Mouse (Mus musculus): ENCODE results near the gene Impg2. TPM values are rescaled to one million over a fixed set of nuclear protein-coding genes. Genes with fewer than 3 reads are reported as not detected.

The Impg2 gene
- polyA plus RNA-seq, 1 experiment from 2014 or later = 0.26 TPM

- no peak for ATAC-seq (ENCODE audit: low FRiP score, low read depth)
- Histone ChIP-seq H3K4me2 (no peak overlapping the region), H3K9ac (no peak overlapping the region), H3K36me3 (no peaks in the 10 kb centered on the region), H3K27me3 (no peaks in the 10 kb centered on the region), H3K4me3 (no peak overlapping the region), H3K4me1 (replicated peaks) (no peaks in the 10 kb centered on the region), H3K9me3 (no peaks in the 10 kb centered on the region), H3K27ac (replicated peaks) (no peak overlapping the region)
- WGBS = 87% methylated on average over 9 of the region's 9 CpGs
These were observed 74.9 kb downstream of the Impg2 start for GRCm38 (mm10) chr16:56279060-56279459.

- no peaks in the 10 kb centered on the region for H3K27me3 ChIP-seq
- ATAC-seq (ENCODE audit: low FRiP score, low read depth) = no peak
- H3K4me2 ChIP-seq = no peak overlapping the region
- no peaks in the 10 kb centered on the region for H3K9me3 ChIP-seq
- no peak overlapping the region for H3K27ac ChIP-seq (replicated peaks)
- no peaks in the 10 kb centered on the region for H3K4me1 ChIP-seq (replicated peaks)
- no peaks in the 10 kb centered on the region for H3K36me3 ChIP-seq
- H3K4me3 ChIP-seq = no peak overlapping the region
- no peak overlapping the region for H3K9ac ChIP-seq
These were observed 75.6 kb downstream of the Impg2 start for GRCm38 (mm10) chr16:56279752-56280151.

GRCm38 (mm10) chr16:56281336-56281735 is 77.2 kb downstream of the Impg2 start:
- no peak for ATAC-seq (ENCODE audit: low FRiP score, low read depth)
- H3K4me3 ChIP-seq = no peak overlapping the region
- H3K9ac ChIP-seq = no peak overlapping the region
- no peak overlapping the region for H3K4me2 ChIP-seq
- no peaks in the 10 kb centered on the region for H3K36me3 ChIP-seq
- H3K4me1 ChIP-seq (replicated peaks) = no peaks in the 10 kb centered on the region
- 91% methylated on average over 4 of the region's 4 CpGs for WGBS
- no peaks in the 10 kb centered on the region for H3K27me3 ChIP-seq
- no peaks in the 10 kb centered on the region for H3K9me3 ChIP-seq
- H3K27ac ChIP-seq (replicated peaks) = no peak overlapping the region

GRCm38 (mm10) chr16:56283330-56283729 is 79.2 kb downstream of the Impg2 start:
- Histone ChIP-seq H3K27me3 (no peaks in the 10 kb centered on the region), H3K9ac (no peak overlapping the region), H3K36me3 (no peaks in the 10 kb centered on the region), H3K27ac (replicated peaks) (no peak overlapping the region), H3K4me2 (no peak overlapping the region), H3K4me3 (no peak overlapping the region), H3K9me3 (no peaks in the 10 kb centered on the region), H3K4me1 (replicated peaks) (no peaks in the 10 kb centered on the region)
- no peak for ATAC-seq (ENCODE audit: low FRiP score, low read depth)
- 90% methylated on average over 1 of the region's 1 CpGs for WGBS

GRCm38 (mm10) chr16:56283873-56284272 is 79.8 kb downstream of the Impg2 start:
- Histone ChIP-seq H3K9ac (no peak overlapping the region), H3K4me3 (no peak overlapping the region), H3K27ac (replicated peaks) (no peak overlapping the region), H3K9me3 (no peaks in the 10 kb centered on the region), H3K27me3 (no peaks in the 10 kb centered on the region), H3K4me1 (replicated peaks) (no peaks in the 10 kb centered on the region), H3K4me2 (no peak overlapping the region), H3K36me3 (no peaks in the 10 kb centered on the region)
- no peak for ATAC-seq (ENCODE audit: low FRiP score, low read depth)
- 90% methylated on average over 1 of the region's 1 CpGs for WGBS

- H3K27me3 ChIP-seq = no peaks in the 10 kb centered on the region
- H3K9me3 ChIP-seq = no peaks in the 10 kb centered on the region
- no peaks in the 10 kb centered on the region for H3K4me1 ChIP-seq (replicated peaks)
- H3K27ac ChIP-seq (replicated peaks) = no peak overlapping the region
- H3K36me3 ChIP-seq = no peaks in the 10 kb centered on the region
- no peak for ATAC-seq (ENCODE audit: low FRiP score, low read depth)
- H3K9ac ChIP-seq = no peak overlapping the region
- 78% methylated on average over 5 of the region's 5 CpGs for WGBS
- no peak overlapping the region for H3K4me3 ChIP-seq
- H3K4me2 ChIP-seq = no peak overlapping the region
These were observed 82.0 kb downstream of the Impg2 start for GRCm38 (mm10) chr16:56286076-56286475.

- 99% methylated on average over 2 of the region's 2 CpGs for WGBS
- Histone ChIP-seq H3K4me3 (no peak overlapping the region), H3K4me2 (no peak overlapping the region), H3K9me3 (no peaks in the 10 kb centered on the region), H3K27me3 (no peaks in the 10 kb centered on the region), H3K9ac (no peak overlapping the region), H3K27ac (replicated peaks) (no peak overlapping the region), H3K36me3 (no peaks in the 10 kb centered on the region), H3K4me1 (replicated peaks) (no peaks in the 10 kb centered on the region)
- no peak for ATAC-seq (ENCODE audit: low FRiP score, low read depth)
These were observed 82.9 kb downstream of the Impg2 start for GRCm38 (mm10) chr16:56286977-56287376.

GRCm38 (mm10) chr16:56294887-56295286 is 90.8 kb downstream of the Impg2 start:
- H3K27ac ChIP-seq (replicated peaks) = no peak overlapping the region
- WGBS = 46% methylated on average over 1 of the region's 1 CpGs
- no peaks in the 10 kb centered on the region for H3K36me3 ChIP-seq
- no peak for ATAC-seq (ENCODE audit: low FRiP score, low read depth)
- no peak overlapping the region for H3K4me2 ChIP-seq
- H3K9me3 ChIP-seq = no peaks in the 10 kb centered on the region
- no peaks in the 10 kb centered on the region for H3K4me1 ChIP-seq (replicated peaks)
- H3K9ac ChIP-seq = no peak overlapping the region
- no peaks in the 10 kb centered on the region for H3K27me3 ChIP-seq
- H3K4me3 ChIP-seq = no peak overlapping the region

GRCm38 (mm10) chr16:56295888-56296648 is 92.0 kb downstream of the Impg2 start:
- no peaks in the 10 kb centered on the region for H3K27me3 ChIP-seq
- no peaks in the 10 kb centered on the region for H3K9me3 ChIP-seq
- no peaks in the 10 kb centered on the region for H3K4me1 ChIP-seq (replicated peaks)
- no peaks in the 10 kb centered on the region for H3K36me3 ChIP-seq
- no peak overlapping the region for H3K9ac ChIP-seq
- peak; percentile 87 for ATAC-seq (ENCODE audit: low FRiP score, low read depth)
- H3K27ac ChIP-seq (replicated peaks) = no peak overlapping the region
- WGBS = 78% methylated on average over 3 of the region's 3 CpGs
- H3K4me2 ChIP-seq = no peak overlapping the region
- H3K4me3 ChIP-seq = no peak overlapping the region

GRCm38 (mm10) chr16:56298248-56298647 is 94.1 kb downstream of the Impg2 start:
- WGBS = 87% methylated on average over 6 of the region's 6 CpGs
- no peak for ATAC-seq (ENCODE audit: low FRiP score, low read depth)
- no peaks in the 10 kb centered on the region for H3K27me3 ChIP-seq
- H3K4me3 ChIP-seq = no peak overlapping the region
- no peaks in the 10 kb centered on the region for H3K9me3 ChIP-seq
- H3K4me1 ChIP-seq (replicated peaks) = no peaks in the 10 kb centered on the region
- no peak overlapping the region for H3K4me2 ChIP-seq
- H3K36me3 ChIP-seq = no peaks in the 10 kb centered on the region
- H3K27ac ChIP-seq (replicated peaks) = no peak overlapping the region
- H3K9ac ChIP-seq = no peak overlapping the region

- H3K4me3 ChIP-seq = no peak overlapping the region
- H3K9me3 ChIP-seq = no peaks in the 10 kb centered on the region
- H3K36me3 ChIP-seq = no peaks in the 10 kb centered on the region
- ATAC-seq (ENCODE audit: low FRiP score, low read depth) = no peak
- H3K27ac ChIP-seq (replicated peaks) = no peak overlapping the region
- H3K4me2 ChIP-seq = no peak overlapping the region
- no peaks in the 10 kb centered on the region for H3K4me1 ChIP-seq (replicated peaks)
- no peak overlapping the region for H3K9ac ChIP-seq
- H3K27me3 ChIP-seq = no peaks in the 10 kb centered on the region
- WGBS = 85% methylated on average over 2 of the region's 2 CpGs
These were observed 94.7 kb downstream of the Impg2 start for GRCm38 (mm10) chr16:56298836-56299235.

GRCm38 (mm10) chr16:56302996-56303395 is 98.9 kb downstream of the Impg2 start:
- no peaks in the 10 kb centered on the region for H3K4me1 ChIP-seq (replicated peaks)
- H3K4me3 ChIP-seq = no peak overlapping the region
- no peak overlapping the region for H3K4me2 ChIP-seq
- no peaks in the 10 kb centered on the region for H3K36me3 ChIP-seq
- H3K27ac ChIP-seq (replicated peaks) = no peak overlapping the region
- H3K9me3 ChIP-seq = no peaks in the 10 kb centered on the region
- no peak for ATAC-seq (ENCODE audit: low FRiP score, low read depth)
- WGBS = 83% methylated on average over 4 of the region's 4 CpGs
- no peaks in the 10 kb centered on the region for H3K27me3 ChIP-seq
- no peak overlapping the region for H3K9ac ChIP-seq

- Histone ChIP-seq H3K27ac (replicated peaks) (no peak overlapping the region), H3K4me3 (no peak overlapping the region), H3K4me2 (no peak overlapping the region), H3K36me3 (no peaks in the 10 kb centered on the region), H3K9me3 (no peaks in the 10 kb centered on the region), H3K4me1 (replicated peaks) (no peaks in the 10 kb centered on the region), H3K27me3 (no peaks in the 10 kb centered on the region), H3K9ac (no peak overlapping the region)
- WGBS = 80% methylated on average over 4 of the region's 4 CpGs
- no peak for ATAC-seq (ENCODE audit: low FRiP score, low read depth)
These were observed 100.1 kb downstream of the Impg2 start for GRCm38 (mm10) chr16:56304167-56304566.

Measured in hindbrain, embryonic 15.5 days (tissue).